26 mouse cellular contexts compared by ENCODE assay signal in genomic region chr4:10459603-10460002, GRCm38 (mm10).
"Had no signal": no experiment of that assay in that cellular context is flagged by ENCODE, and none has a peak within 500 bp of the region (broad histone marks: within the 10 kb centered on the region; RNA-seq: fewer than 3 reads in every experiment).

No protein-coding gene starts in this region.

- H3K9ac ChIP-seq: embryonic facial prominence, embryonic 12.5 days; embryonic facial prominence, embryonic 13.5 days; embryonic facial prominence, embryonic 15.5 days; forebrain, embryonic 12.5 days; forebrain, embryonic 13.5 days; forebrain, embryonic 15.5 days; forebrain, postnatal 0 days had no signal

- H3K4me3 ChIP-seq: embryonic facial prominence, embryonic 10.5 days; embryonic facial prominence, embryonic 12.5 days; embryonic facial prominence, embryonic 13.5 days; embryonic facial prominence, embryonic 15.5 days; erythroblast, embryonic 14.5 days; forebrain, embryonic 10.5 days; forebrain, embryonic 12.5 days; forebrain, embryonic 13.5 days; forebrain, embryonic 15.5 days; gastrocnemius, adult 2 months; heart, adult 2 months had no signal

- H3K27ac ChIP-seq: embryonic facial prominence, embryonic 10.5 days; embryonic facial prominence, embryonic 12.5 days; embryonic facial prominence, embryonic 13.5 days; embryonic facial prominence, embryonic 15.5 days; forebrain, embryonic 10.5 days; forebrain, embryonic 12.5 days; forebrain, embryonic 13.5 days; forebrain, embryonic 15.5 days; gastrocnemius, adult 2 months; heart, adult 2 months had no signal

- H3K4me1 ChIP-seq: embryonic facial prominence, embryonic 12.5 days; embryonic facial prominence, embryonic 13.5 days; embryonic facial prominence, embryonic 15.5 days; forebrain, embryonic 12.5 days; forebrain, embryonic 13.5 days; forebrain, embryonic 15.5 days had no signal

- H3K27me3 ChIP-seq: embryonic facial prominence, embryonic 12.5 days; embryonic facial prominence, embryonic 13.5 days; embryonic facial prominence, embryonic 15.5 days; forebrain, embryonic 12.5 days; forebrain, embryonic 13.5 days; forebrain, embryonic 15.5 days had no signal

- DNase-seq: cerebellum, adult 8-10 months; cerebellum, adult 9-10 months; cerebellum, adult 9-11 months; cerebellum, postnatal 10 days; cerebellum, postnatal 14 days; cerebellum, postnatal 25 days; cerebellum, postnatal 36 days; embryo, embryonic 11 days; forebrain, postnatal 0 days; gastrocnemius, adult 2 months; gastrocnemius, postnatal 10 days; gastrocnemius, postnatal 14 days; gastrocnemius, postnatal 25 days; gastrocnemius, postnatal 36 days; heart, adult 11 months; heart, adult 18-20 months; heart, adult 2 months had no signal

- H3K36me3 ChIP-seq: embryonic facial prominence, embryonic 10.5 days; embryonic facial prominence, embryonic 12.5 days; embryonic facial prominence, embryonic 13.5 days; embryonic facial prominence, embryonic 15.5 days; forebrain, embryonic 10.5 days; forebrain, embryonic 12.5 days; forebrain, embryonic 15.5 days had no signal
